Mouse (Mus musculus): ENCODE data around the gene Fbln1. TPM values are rescaled to one million over a fixed set of nuclear protein-coding genes. Genes with fewer than 3 reads are reported as not detected.

The Fbln1 gene
- 48.9 and 52.1 TPM in 2 replicates for polyA plus RNA-seq (2014; fragmentation: Nextera tagmentation; extraction: Ambion mirVana)

DNA sequence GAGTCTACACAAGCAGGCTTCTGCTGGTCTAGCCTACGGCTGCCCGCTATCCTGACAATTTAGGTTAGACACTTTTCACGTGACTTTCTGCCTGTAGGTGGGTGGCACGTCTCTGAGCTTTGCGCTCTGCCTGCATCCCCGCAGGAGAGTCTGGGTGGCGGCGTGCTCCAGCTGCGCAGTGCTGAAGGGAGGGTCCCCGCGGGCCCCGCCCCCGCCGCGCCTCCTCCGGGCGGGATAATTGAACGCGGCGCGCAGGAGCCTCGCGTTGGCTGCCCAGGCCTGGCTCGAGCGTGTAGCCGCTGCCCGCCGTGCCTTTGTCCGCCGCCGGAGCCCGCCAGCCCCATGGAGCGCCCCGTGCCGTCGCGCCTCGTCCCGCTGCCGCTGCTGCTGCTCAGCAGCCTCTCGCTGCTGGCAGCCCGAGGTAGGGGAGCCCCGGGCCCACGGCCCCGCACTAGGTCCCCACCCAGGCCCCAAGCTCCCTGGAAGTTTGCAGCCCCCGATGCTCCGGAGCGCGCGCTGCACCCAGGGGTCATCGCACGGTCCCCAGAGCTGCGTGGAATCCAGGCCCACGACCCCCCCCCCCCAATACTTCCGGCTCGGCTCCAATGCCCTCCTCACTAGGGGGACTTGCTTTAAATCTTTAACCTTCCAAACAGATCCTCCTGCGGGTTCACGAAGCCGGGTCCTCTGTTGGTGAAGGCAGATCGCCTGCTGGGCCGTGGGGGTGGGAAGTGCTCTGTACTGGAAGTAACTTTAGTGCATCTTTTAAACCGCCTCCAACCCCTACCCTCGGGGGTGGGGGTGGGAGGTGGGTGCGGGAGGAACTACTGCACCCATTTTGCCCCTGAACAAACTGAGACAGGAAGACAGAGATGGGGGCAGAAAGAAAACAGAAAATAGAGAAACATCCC is at the start of gene Fbln1:
Fbln1 (plus strand) TSS at position 158 of the 911 bp plus-strand sequence.
- H3K9me3 ChIP-seq (replicated peaks; ENCODE audit: control insufficient read depth, low read length), result no peaks in the 10 kb centered on the region
- H3K9ac ChIP-seq (ENCODE audit: low read length), result peak within 1 kb of the TSS; percentile 78
- ATAC-seq (peak; percentile 89), DNase-seq (ENCODE audit: low spot score) (peak; percentile 87)
- H3K4me1 ChIP-seq (ENCODE audit: control insufficient read depth, insufficient read depth, low read length), result peaks cover 22% of the 10 kb centered on the region
- no peaks in the 10 kb centered on the region for H3K36me3 ChIP-seq (ENCODE audit: control insufficient read depth, insufficient read depth, low read length)
- WGBS, result under 1% methylated on average over 63 of the region's 64 CpGs
- peak within 1 kb of the TSS; percentile 56 for H3K4me3 ChIP-seq (ENCODE audit: low read depth, low read length)
- no peaks in the 10 kb centered on the region for H3K27me3 ChIP-seq (replicated peaks; ENCODE audit: control insufficient read depth, insufficient read depth, low read length)
- H3K4me2 ChIP-seq (ENCODE audit: low read length), result peak within 1 kb of the TSS; percentile 77
- H3K27ac ChIP-seq (ENCODE audit: low read depth, low read length), result peak within 1 kb of the TSS; percentile 74

DNA sequence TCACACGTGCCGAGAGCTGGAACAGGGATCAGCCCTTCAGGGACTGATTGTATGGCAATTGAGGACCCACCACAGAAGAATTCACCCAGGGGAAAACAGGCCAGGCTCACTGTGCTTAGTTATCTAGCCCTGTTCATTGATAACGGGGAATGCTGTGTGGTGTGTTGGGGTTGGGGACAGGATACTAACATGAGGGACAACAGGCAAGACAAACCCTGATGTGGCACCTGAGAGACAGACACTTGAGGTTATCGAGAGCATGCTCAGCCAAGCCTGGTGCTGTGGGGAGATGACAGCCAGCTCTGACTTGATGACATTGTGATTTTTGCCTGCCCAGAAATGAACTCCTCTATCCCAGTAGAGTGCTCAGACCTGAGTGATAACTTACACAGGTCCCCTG is 49.6 kb upstream of the Fbln1 start:
- H3K27ac ChIP-seq (ENCODE audit: low read depth, low read length), result no peak overlapping the region
- no peaks in the 10 kb centered on the region for H3K4me1 ChIP-seq (ENCODE audit: control insufficient read depth, insufficient read depth, low read length)
- WGBS, result 60% methylated on average over 4 of the region's 4 CpGs
- no peak overlapping the region for H3K9ac ChIP-seq (ENCODE audit: low read length)
- no peaks in the 10 kb centered on the region for H3K27me3 ChIP-seq (replicated peaks; ENCODE audit: control insufficient read depth, insufficient read depth, low read length)
- no peak overlapping the region for H3K4me3 ChIP-seq (ENCODE audit: low read depth, low read length)
- H3K36me3 ChIP-seq (ENCODE audit: control insufficient read depth, insufficient read depth, low read length), result no peaks in the 10 kb centered on the region
- no peak for ATAC-seq
- H3K4me2 ChIP-seq (ENCODE audit: low read length), result no peak overlapping the region
- no peak for DNase-seq (ENCODE audit: low spot score)
- no peaks in the 10 kb centered on the region for H3K9me3 ChIP-seq (replicated peaks; ENCODE audit: control insufficient read depth, low read length)

DNA sequence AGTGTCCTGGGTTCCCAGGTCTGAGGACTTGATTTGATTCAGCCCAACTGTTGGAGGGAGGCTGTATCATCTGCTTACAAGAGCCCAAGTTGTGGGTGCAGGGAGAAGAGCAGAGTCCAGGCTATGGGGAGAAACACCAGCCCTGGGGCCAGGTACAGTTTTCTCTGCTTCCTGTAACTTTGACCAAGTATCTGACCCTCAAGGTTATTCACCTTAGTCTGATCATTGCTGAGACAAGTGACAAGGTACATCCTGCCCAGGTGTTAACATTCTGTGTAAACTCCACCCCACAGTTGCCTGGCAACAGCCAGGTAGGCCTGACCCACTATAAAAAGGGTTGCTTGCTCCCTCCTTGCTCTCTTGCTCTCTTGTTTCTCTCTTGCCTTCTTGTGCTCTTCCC is 44.3 kb upstream of the Fbln1 start:
- Histone ChIP-seq H3K36me3 (ENCODE audit: control insufficient read depth, insufficient read depth, low read length) (no peaks in the 10 kb centered on the region), H3K4me1 (ENCODE audit: control insufficient read depth, insufficient read depth, low read length) (peaks cover 9% of the 10 kb centered on the region), H3K4me2 (ENCODE audit: low read length) (no peak overlapping the region), H3K4me3 (ENCODE audit: low read depth, low read length) (no peak overlapping the region), H3K9ac (ENCODE audit: low read length) (no peak overlapping the region), H3K27me3 (replicated peaks; ENCODE audit: control insufficient read depth, insufficient read depth, low read length) (no peaks in the 10 kb centered on the region), H3K27ac (ENCODE audit: low read depth, low read length) (no peak overlapping the region), H3K9me3 (replicated peaks; ENCODE audit: control insufficient read depth, low read length) (no peaks in the 10 kb centered on the region)
- DNase-seq (ENCODE audit: low spot score), result no peak
- ATAC-seq, result no peak

DNA sequence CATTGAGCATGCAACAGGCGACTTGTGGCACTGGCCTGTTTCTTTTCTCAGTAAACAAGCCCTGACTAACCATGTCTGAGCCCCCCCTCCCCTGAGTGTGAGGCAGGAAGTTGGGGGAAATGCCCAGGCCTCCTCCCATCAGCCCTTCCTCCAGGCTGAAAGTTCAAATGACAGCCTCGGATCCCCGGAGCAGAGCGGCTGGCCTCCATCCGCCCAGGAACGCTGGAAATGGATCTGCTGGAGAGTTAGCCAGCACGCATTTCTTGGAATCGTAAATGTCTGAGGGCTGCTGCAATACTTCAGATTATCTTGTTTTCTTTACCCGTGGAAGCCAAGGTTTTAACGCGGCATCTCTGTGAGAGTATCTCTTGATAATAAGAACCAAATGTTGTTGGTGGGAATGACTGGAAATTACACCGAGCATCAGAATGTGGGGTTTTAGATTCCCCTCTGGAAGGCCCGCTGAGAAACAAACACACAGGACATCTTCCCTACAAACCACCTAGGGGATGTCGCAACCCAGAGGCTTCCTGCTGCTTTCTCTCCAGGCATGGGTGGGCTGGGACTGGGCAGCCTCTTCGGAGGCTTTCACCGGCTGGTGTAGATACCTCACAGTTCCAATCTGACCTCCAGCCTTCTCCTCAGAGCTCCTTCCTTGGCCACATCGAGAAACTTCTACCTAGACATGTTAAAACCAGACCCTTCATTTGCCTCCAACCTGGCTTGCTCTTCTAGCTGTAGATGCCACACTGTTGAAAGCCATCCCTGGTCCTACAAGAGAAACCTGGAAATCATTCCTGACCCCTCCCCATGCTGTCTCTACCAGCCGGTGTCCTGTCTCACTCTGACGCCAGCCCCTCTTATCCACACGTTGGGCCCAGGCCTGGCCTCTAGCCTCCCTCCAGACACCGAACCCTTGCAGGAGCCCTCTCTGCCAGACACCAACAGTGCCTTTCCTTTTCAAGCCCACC is 42.8 kb upstream of the Fbln1 start:
- no peak for DNase-seq (ENCODE audit: low spot score)
- no peak for ATAC-seq
- Histone ChIP-seq H3K9me3 (replicated peaks; ENCODE audit: control insufficient read depth, low read length) (no peaks in the 10 kb centered on the region), H3K36me3 (ENCODE audit: control insufficient read depth, insufficient read depth, low read length) (no peaks in the 10 kb centered on the region), H3K27ac (ENCODE audit: low read depth, low read length) (no peak overlapping the region), H3K4me1 (ENCODE audit: control insufficient read depth, insufficient read depth, low read length) (peaks cover 17% of the 10 kb centered on the region), H3K4me2 (ENCODE audit: low read length) (no peak overlapping the region), H3K27me3 (replicated peaks; ENCODE audit: control insufficient read depth, insufficient read depth, low read length) (no peaks in the 10 kb centered on the region), H3K9ac (ENCODE audit: low read length) (no peak overlapping the region), H3K4me3 (ENCODE audit: low read depth, low read length) (no peak overlapping the region)
- WGBS, result 80% methylated on average over 21 of the region's 21 CpGs

DNA sequence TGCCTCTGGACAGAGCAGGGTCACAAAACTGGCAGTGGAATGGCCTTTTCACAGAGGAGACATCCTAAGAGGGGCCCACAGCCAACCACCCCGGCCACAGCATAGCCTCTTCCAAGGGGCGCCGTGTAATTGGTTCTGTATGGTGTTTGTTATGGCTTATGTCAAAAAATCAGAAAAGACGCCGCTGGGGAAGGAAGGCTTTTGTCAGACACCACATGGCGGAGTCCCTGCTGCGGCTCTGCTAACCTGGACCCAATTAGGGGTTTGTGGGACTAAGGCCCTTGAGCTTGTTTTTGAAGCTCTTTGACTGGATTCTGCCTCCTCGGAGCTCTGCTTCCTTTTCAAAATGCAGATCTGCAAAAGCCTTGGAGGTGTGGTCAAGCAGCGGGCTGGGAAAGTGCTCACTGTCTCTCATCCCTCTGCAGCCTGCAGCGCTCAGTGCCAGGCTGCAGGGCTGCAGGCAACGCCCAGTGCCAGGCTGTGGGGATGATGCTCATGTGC is 39.3 kb upstream of the Fbln1 start:
- Histone ChIP-seq H3K9ac (ENCODE audit: low read length) (peak overlapping the region; percentile 46), H3K36me3 (ENCODE audit: control insufficient read depth, insufficient read depth, low read length) (no peaks in the 10 kb centered on the region), H3K4me3 (ENCODE audit: low read depth, low read length) (no peak overlapping the region), H3K9me3 (replicated peaks; ENCODE audit: control insufficient read depth, low read length) (no peaks in the 10 kb centered on the region), H3K27me3 (replicated peaks; ENCODE audit: control insufficient read depth, insufficient read depth, low read length) (no peaks in the 10 kb centered on the region), H3K27ac (ENCODE audit: low read depth, low read length) (peak overlapping the region; percentile 33; the same call in 1 of the 2 replicates), H3K4me1 (ENCODE audit: control insufficient read depth, insufficient read depth, low read length) (peaks cover 17% of the 10 kb centered on the region), H3K4me2 (ENCODE audit: low read length) (0 out of 2 replicates have a peak overlapping the region, but pooled peaks have one; percentile 14)
- peak; percentile 68 for ATAC-seq
- WGBS, result 4% methylated on average over 11 of the region's 11 CpGs
- peak; percentile 58 for DNase-seq (ENCODE audit: low spot score)

DNA sequence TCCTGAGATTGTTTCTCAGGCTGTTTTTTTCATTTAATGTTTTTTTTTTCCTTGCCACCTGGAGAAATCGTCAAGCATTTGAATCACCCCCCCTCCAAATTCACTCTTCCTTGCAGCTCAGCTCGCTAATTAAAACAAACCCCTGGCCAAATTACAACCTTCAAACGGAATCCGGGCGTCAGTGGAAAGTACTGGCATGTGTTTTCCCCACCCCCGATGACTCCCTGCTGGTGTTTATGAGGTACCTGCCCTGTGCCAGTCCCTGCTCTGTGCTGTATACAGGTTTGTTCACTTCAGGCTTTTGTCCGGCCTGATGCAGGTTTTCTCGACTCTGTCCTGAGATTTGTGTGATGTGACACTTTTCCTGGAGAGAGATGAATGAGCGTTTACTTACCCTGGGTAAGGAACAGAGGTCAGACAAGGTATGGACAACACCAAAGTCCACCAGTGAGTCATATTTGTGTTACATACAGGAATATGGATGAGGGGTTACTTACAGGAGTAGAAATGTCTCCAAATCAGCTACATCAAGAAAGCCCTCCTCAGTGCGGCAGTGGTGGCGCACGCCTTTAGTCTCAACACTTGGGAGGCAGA is 38.6 kb upstream of the Fbln1 start:
- no peak overlapping the region for H3K4me3 ChIP-seq (ENCODE audit: low read depth, low read length)
- WGBS, result 41% methylated on average over 12 of the region's 12 CpGs
- no peak for ATAC-seq
- peak; percentile 37 for DNase-seq (ENCODE audit: low spot score)
- 0 out of 2 replicates have a peak overlapping the region, but pooled peaks have one; percentile 46 for H3K9ac ChIP-seq (ENCODE audit: low read length)
- H3K27me3 ChIP-seq (replicated peaks; ENCODE audit: control insufficient read depth, insufficient read depth, low read length), result no peaks in the 10 kb centered on the region
- H3K9me3 ChIP-seq (replicated peaks; ENCODE audit: control insufficient read depth, low read length), result no peaks in the 10 kb centered on the region
- H3K4me2 ChIP-seq (ENCODE audit: low read length), result no peak overlapping the region
- H3K27ac ChIP-seq (ENCODE audit: low read depth, low read length), result no peak overlapping the region; the same call in 1 of the 2 replicates
- H3K36me3 ChIP-seq (ENCODE audit: control insufficient read depth, insufficient read depth, low read length), result no peaks in the 10 kb centered on the region
- H3K4me1 ChIP-seq (ENCODE audit: control insufficient read depth, insufficient read depth, low read length), result peaks cover 17% of the 10 kb centered on the region

DNA sequence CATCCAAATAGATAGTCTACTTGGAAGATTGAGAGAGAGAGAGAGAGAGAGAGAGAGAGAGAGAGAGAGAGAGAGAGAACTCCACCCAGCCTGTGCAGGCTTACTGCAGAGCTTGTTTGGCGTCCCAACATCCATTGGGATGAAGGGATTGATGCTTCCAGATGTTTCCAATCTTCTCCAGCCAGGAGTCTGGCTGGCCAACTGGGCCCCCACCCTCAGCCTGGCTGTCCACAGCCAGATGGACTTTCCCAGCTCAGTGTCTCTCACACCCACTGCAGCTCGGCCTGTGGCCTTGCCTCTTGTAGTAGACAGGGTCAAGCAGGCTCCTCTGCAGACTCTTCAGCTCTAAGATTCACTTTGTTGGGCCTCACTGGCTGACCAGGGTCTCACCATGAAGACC is 33.7 kb upstream of the Fbln1 start:
- Histone ChIP-seq H3K4me3 (ENCODE audit: low read depth, low read length) (no peak overlapping the region), H3K4me2 (ENCODE audit: low read length) (no peak overlapping the region), H3K36me3 (ENCODE audit: control insufficient read depth, insufficient read depth, low read length) (no peaks in the 10 kb centered on the region), H3K9ac (ENCODE audit: low read length) (no peak overlapping the region), H3K27ac (ENCODE audit: low read depth, low read length) (no peak overlapping the region), H3K4me1 (ENCODE audit: control insufficient read depth, insufficient read depth, low read length) (peaks cover 2% of the 10 kb centered on the region; the same call in 1 of the 2 replicates), H3K27me3 (replicated peaks; ENCODE audit: control insufficient read depth, insufficient read depth, low read length) (no peaks in the 10 kb centered on the region), H3K9me3 (replicated peaks; ENCODE audit: control insufficient read depth, low read length) (no peaks in the 10 kb centered on the region)
- DNase-seq (ENCODE audit: low spot score) (no peak), ATAC-seq (no peak)
- WGBS, result 87% methylated on average over 2 of the region's 2 CpGs

DNA sequence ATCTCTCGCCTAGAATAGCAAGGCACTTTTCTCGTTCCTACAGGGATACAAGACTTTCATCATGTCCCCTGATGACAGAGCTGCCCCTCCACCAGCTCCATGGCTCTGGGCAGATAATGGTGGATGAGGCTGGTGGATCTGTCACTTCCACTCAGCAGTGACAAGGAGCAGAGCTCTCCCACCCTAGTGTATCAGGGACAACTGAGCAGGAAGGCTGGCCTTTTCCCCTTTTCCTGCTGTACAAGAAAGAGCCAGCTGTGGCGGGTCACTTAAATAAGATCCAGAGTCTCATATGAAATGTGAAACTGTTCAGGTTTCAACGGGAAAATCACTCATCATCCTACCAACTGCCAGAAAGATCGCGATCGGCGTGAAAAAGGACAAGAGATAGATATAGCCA is 32.3 kb upstream of the Fbln1 start:
- Histone ChIP-seq H3K36me3 (ENCODE audit: control insufficient read depth, insufficient read depth, low read length) (no peaks in the 10 kb centered on the region), H3K9ac (ENCODE audit: low read length) (no peak overlapping the region), H3K4me1 (ENCODE audit: control insufficient read depth, insufficient read depth, low read length) (no peaks in the 10 kb centered on the region), H3K27me3 (replicated peaks; ENCODE audit: control insufficient read depth, insufficient read depth, low read length) (no peaks in the 10 kb centered on the region), H3K9me3 (replicated peaks; ENCODE audit: control insufficient read depth, low read length) (no peaks in the 10 kb centered on the region), H3K27ac (ENCODE audit: low read depth, low read length) (no peak overlapping the region), H3K4me3 (ENCODE audit: low read depth, low read length) (no peak overlapping the region), H3K4me2 (ENCODE audit: low read length) (no peak overlapping the region)
- 87% methylated on average over 8 of the region's 8 CpGs for WGBS
- ATAC-seq (no peak), DNase-seq (ENCODE audit: low spot score) (no peak)

All from forebrain, embryonic 14.5 days (tissue).